Mouse (Mus musculus): ENCODE results near the gene Arhgef3.

- no peak for TF ChIP-seq CTCF (IDR thresholded peaks at IDR 0.05)
- TF ChIP-seq POLR2A (IDR thresholded peaks at IDR 0.05; ENCODE audit: insufficient read depth, low read depth, low read length) = no peak
Measured at GRCm38 (mm10) chr14:27178560-27178920, 63.8 kb downstream of the Arhgef3 start.

All from heart, adult 2 months (tissue).